Mouse (Mus musculus): ENCODE data around the gene Slc38a10. TPM values are rescaled to one million over a fixed set of nuclear protein-coding genes. Genes with fewer than 3 reads are reported as not detected.
A peak's percentile ranks its signal among the peaks of the same experiment; 100 is the strongest.

The Slc38a10 gene
- polyA plus RNA-seq, 1 experiment from 2014 or later, result 90.2 TPM

DNA sequence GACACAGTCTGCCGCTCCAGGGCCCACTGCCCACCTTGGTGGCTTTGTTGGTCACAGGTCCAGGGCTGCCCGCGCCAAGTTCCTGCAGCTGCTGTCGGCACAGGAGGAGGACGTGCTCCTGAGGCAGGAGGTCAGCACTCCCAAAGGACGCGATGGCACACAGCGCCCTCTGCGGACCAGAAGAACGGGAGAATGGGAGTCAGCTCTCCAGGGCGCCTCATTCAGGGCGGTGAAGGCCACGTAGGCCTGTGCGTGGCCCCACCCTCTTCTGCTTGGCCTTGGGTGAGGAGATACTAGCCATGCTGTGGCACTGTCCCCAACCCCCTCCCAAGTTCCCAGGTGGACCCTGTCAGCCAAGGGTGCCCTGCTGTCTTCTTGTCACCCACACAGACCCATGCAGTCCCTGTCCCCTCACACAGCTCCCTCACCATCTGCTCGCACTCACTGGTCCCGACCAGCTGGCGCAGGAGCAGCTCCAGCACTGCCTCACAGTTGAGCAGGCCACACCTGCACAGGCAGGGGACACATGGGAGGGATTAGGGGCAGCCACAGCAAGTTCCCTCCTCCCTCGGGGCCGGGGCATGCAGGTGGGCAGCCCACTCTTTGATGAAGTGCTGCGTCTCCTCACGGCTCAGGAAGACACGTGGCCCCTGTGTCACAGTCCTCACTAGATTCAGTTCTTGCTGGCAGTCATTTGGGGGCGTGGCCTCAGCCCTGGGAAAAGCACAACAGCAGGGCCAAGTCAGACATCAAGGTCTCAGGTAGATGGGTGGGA is 58.1 kb downstream of the Slc38a10 start:
- H3K27ac ChIP-seq (replicated peaks), result no peak overlapping the region
- no peak overlapping the region for H3K4me2 ChIP-seq (replicated peaks)
- no peak overlapping the region for H3K4me3 ChIP-seq (replicated peaks)
- H3K27me3 ChIP-seq, result no peaks in the 10 kb centered on the region
- H3K4me1 ChIP-seq, result peaks cover 8% of the 10 kb centered on the region
- no peaks in the 10 kb centered on the region for H3K9me3 ChIP-seq (replicated peaks)
- peak; percentile 31; the same call in 1 of the 2 replicates for ATAC-seq (ENCODE audit: insufficient number of reproducible peaks, low FRiP score, low TSS enrichment, low read depth)
- H3K9ac ChIP-seq, result no peak overlapping the region
- 77% methylated on average over 23 of the region's 23 CpGs for WGBS
- H3K36me3 ChIP-seq, result peaks cover 65% of the 10 kb centered on the region

DNA sequence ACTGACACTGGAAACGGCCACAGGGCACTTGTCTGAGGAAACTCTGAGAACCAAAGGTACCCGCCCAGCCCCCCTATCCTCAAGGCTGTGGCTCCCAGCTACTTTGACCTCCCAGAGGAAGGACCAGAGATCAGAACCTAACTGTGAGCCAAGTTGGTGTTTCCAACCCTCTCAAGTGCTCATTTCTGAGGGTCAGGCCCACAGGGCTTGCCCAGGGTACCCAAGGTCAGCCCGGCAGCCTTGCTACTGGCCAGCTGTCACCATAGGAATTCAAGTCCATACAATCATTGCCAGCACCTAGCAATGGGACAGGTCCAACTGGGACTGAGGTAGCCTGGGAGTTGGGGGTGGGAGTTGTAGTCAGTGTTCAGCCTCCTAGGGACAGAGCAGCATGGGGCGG is 60.5 kb downstream of the Slc38a10 start:
- Histone ChIP-seq H3K9me3 (replicated peaks) (no peaks in the 10 kb centered on the region), H3K4me3 (replicated peaks) (no peak overlapping the region), H3K4me1 (peaks cover 11% of the 10 kb centered on the region), H3K36me3 (peaks cover 56% of the 10 kb centered on the region), H3K9ac (no peak overlapping the region), H3K4me2 (replicated peaks) (no peak overlapping the region), H3K27ac (replicated peaks) (no peak overlapping the region), H3K27me3 (no peaks in the 10 kb centered on the region)
- WGBS, result 84% methylated on average over 4 of the region's 4 CpGs
- ATAC-seq (ENCODE audit: insufficient number of reproducible peaks, low FRiP score, low TSS enrichment, low read depth), result no peak

DNA sequence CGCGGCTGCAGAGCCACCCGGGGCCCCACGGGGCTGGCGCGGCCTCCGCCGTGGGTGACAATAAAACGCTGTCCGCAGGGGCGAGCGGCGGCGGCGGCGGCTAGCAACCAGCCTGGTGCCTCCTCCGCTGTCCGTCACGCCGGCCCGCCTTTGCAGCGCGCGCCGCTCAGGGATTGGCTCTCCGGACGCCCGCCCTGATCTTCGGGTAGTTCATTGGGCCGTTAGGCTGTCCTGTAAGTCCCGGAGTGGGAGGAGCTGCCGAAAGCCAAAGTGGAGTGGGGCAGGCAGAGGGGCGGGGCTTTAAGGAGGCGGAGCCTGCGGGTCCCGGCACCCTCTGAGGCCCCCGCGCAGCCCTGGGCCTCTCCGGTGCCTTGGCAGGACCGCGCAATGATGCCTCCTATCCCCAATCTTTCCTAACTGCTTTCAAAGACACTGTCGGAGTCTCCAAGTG is 64.4 kb downstream of the Slc38a10 start, which contains the start of gene Cep131:
Cep131 (minus strand) TSS at position 126 of the 451 bp plus-strand sequence.
- no peaks in the 10 kb centered on the region for H3K9me3 ChIP-seq (replicated peaks)
- ATAC-seq (ENCODE audit: insufficient number of reproducible peaks, low FRiP score, low TSS enrichment, low read depth), result peak; percentile 98
- H3K4me2 ChIP-seq (replicated peaks), result peak within 1 kb of the TSS; percentile 91
- peaks cover 18% of the 10 kb centered on the region for H3K4me1 ChIP-seq
- peak within 1 kb of the TSS; percentile 81 for H3K27ac ChIP-seq (replicated peaks)
- H3K36me3 ChIP-seq, result peaks cover 39% of the 10 kb centered on the region
- H3K4me3 ChIP-seq (replicated peaks), result peak within 1 kb of the TSS; percentile 86
- H3K9ac ChIP-seq, result peak within 1 kb of the TSS; percentile 95
- under 1% methylated on average over 42 of the region's 42 CpGs for WGBS
- no peaks in the 10 kb centered on the region for H3K27me3 ChIP-seq

DNA sequence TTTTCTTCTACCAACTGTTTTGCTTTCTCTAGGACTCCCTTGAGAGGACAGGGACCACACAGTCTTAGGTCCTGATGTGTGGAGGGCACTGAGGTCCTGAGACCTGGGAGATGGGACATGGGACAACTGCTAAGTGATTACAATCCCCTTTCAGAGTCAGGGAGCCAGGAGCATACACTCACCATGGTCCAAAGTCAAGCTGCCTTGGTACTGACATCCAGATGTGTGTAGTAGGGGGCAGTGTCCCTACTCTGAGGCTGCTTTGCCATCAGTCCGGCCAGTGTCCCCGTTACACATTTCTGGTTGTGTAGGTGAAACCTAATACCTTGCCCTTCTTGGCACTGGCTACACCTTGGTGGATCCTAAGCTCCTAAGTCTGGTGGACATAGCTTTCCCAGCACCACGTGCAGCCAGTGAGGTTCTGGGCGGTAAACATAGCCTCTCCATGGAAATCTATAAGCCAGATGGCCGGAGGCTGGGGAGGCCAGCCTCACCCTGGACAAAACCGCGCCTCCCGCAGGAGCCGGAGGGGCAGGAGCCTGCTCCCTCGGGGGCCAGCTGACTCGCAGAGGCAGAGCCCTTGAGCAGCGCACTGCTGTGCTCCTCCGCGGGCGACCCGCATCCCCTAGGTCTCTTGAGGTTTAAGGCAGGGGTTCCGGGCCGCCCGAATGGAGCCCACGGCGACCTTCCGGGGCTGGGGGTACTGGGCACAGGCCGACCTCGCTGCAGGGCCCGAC is 65.1 kb downstream of the Slc38a10 start:
- Histone ChIP-seq H3K4me3 (replicated peaks) (peak overlapping the region; percentile 86), H3K27ac (replicated peaks) (peak overlapping the region; percentile 75), H3K9me3 (replicated peaks) (no peaks in the 10 kb centered on the region), H3K36me3 (peaks cover 38% of the 10 kb centered on the region), H3K4me2 (replicated peaks) (peak overlapping the region; percentile 91), H3K27me3 (no peaks in the 10 kb centered on the region), H3K9ac (peak overlapping the region; percentile 95), H3K4me1 (peaks cover 18% of the 10 kb centered on the region)
- no peak for ATAC-seq (ENCODE audit: insufficient number of reproducible peaks, low FRiP score, low TSS enrichment, low read depth)
- WGBS, result 4% methylated on average over 25 of the region's 25 CpGs

DNA sequence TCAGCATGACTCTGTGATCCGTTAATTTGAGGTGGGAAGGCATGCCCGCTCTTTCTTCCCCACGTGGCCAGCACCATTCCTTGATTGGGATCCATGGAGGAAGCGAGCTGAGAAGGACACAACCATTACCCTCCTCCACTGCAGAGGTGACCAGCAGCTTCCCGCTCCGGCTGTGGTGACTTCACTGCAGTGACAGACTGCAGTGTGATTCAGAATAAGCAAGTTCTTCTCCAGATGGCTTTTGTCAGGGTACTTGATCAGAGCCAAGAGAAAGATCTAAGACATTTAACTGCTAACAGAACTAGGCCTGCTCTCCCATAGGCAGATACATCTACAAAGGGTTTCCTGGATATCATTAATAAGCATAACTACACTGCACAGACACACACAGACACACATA is 70.9 kb downstream of the Slc38a10 start:
- H3K4me2 ChIP-seq (replicated peaks), result no peak overlapping the region

DNA sequence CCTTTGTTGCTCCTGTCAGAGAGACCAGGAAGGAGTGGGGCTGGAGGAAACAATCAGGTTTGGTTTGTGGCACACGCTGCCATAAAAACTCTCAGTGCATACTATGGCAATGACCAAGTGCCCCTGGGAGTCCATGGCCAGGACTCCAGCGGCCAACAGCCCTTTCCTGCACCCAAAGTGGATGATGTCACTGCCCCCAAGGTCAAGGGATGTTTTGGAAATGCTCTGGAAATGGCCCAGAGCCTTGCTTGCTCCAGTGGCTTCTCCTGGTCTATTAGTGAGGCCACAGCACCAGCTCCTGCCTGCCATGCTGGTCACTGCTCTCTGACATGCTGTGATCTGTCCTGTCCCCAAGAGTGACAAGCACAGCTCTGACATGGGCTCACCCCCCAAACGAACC is 75.0 kb downstream of the Slc38a10 start:
- Histone ChIP-seq H3K4me3 (replicated peaks) (no peak overlapping the region), H3K4me2 (replicated peaks) (no peak overlapping the region), H3K36me3 (peaks cover 81% of the 10 kb centered on the region), H3K27ac (replicated peaks) (no peak overlapping the region), H3K4me1 (peaks cover 3% of the 10 kb centered on the region; the same call in 1 of the 2 replicates), H3K9ac (no peak overlapping the region), H3K27me3 (no peaks in the 10 kb centered on the region), H3K9me3 (replicated peaks) (no peaks in the 10 kb centered on the region)
- ATAC-seq (ENCODE audit: insufficient number of reproducible peaks, low FRiP score, low TSS enrichment, low read depth), result no peak
- 79% methylated on average over 3 of the region's 3 CpGs for WGBS

More for the DNA sequence above, 70.9 kb downstream of the Slc38a10 start:
- H3K9me3 ChIP-seq (replicated peaks), result no peaks in the 10 kb centered on the region
- 77% methylated on average over 6 of the region's 6 CpGs for WGBS
- no peaks in the 10 kb centered on the region for H3K27me3 ChIP-seq
- no peak overlapping the region for H3K4me3 ChIP-seq (replicated peaks)
- ATAC-seq (ENCODE audit: insufficient number of reproducible peaks, low FRiP score, low TSS enrichment, low read depth), result no peak
- peaks cover 5% of the 10 kb centered on the region; the same call in 1 of the 2 replicates for H3K4me1 ChIP-seq
- H3K27ac ChIP-seq (replicated peaks), result no peak overlapping the region
- no peak overlapping the region for H3K9ac ChIP-seq
- peaks cover 73% of the 10 kb centered on the region for H3K36me3 ChIP-seq

DNA sequence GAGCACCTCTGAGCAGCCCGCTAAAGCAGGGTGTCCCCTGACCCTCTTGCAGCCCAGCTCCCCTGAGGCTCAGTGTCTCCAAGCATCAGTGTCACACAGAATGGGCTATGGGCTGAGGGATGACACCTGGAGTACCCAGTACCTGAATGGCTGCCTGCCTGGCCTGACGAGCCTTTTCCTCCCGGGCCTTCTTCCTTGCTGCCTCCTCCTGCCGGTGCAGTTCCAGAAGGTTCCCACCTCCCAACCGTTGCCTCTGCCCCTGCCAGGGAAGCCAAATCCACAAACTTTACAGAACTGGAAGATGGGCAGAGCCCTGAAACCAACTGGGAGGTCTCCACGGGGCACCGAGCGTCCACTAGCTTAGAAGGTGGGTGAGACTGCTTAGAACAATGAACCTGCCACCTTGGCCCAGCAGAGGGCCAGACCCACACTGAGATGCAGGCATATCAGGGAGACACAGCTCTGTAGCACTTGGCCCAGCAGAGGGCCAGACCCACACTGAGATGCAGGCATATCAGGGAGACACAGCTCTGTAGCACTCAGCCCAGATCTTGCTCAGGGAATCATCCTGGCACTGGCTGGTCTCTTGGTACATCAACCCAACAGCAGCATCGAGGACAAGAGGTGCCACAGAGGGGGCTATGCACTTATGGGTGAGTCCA is 78.0 kb downstream of the Slc38a10 start:
- Histone ChIP-seq H3K27me3 (no peaks in the 10 kb centered on the region), H3K4me1 (peaks cover 3% of the 10 kb centered on the region; the same call in 1 of the 2 replicates), H3K9ac (no peak overlapping the region), H3K4me2 (replicated peaks) (no peak overlapping the region), H3K4me3 (replicated peaks) (no peak overlapping the region), H3K27ac (replicated peaks) (no peak overlapping the region), H3K36me3 (peaks cover 81% of the 10 kb centered on the region), H3K9me3 (replicated peaks) (no peaks in the 10 kb centered on the region)
- ATAC-seq (ENCODE audit: insufficient number of reproducible peaks, low FRiP score, low TSS enrichment, low read depth), result no peak
- 88% methylated on average over 9 of the region's 9 CpGs for WGBS

DNA sequence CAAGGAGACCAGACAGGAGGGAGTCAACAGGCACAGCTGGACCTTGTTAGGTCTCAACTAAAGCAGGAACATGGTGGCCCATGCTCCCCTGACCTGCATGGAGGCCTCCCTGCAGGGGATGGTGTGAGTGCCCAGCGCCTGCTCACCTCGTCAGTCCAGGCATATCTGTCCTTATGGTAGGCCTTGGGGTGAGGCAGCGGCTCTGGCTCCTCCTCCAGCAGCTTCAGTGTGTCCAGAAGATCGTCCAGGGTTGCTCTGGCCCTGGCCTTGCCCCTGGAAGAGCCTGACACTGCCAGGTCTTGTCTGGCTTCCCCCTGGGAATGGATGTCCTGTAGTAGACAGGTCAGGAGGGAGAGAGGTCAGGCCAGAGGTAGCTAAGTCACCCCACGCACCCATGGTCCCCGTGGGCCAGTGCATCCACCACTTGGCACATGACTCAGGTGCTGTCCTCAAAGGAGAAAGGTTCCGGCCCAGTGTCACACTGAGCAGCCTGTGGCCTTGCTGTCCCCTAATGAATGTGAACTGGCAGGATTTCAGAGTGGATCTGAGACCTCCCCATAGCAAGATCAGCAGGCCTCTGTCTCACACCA is 79.3 kb downstream of the Slc38a10 start:
- peaks cover 3% of the 10 kb centered on the region; the same call in 1 of the 2 replicates for H3K4me1 ChIP-seq
- H3K27me3 ChIP-seq, result no peaks in the 10 kb centered on the region
- no peak overlapping the region for H3K4me3 ChIP-seq (replicated peaks)
- H3K4me2 ChIP-seq (replicated peaks), result no peak overlapping the region
- peaks cover 89% of the 10 kb centered on the region for H3K36me3 ChIP-seq
- no peak overlapping the region for H3K9ac ChIP-seq
- no peak for ATAC-seq (ENCODE audit: insufficient number of reproducible peaks, low FRiP score, low TSS enrichment, low read depth)
- H3K9me3 ChIP-seq (replicated peaks), result no peaks in the 10 kb centered on the region
- WGBS, result 65% methylated on average over 7 of the region's 7 CpGs
- no peak overlapping the region for H3K27ac ChIP-seq (replicated peaks)

DNA sequence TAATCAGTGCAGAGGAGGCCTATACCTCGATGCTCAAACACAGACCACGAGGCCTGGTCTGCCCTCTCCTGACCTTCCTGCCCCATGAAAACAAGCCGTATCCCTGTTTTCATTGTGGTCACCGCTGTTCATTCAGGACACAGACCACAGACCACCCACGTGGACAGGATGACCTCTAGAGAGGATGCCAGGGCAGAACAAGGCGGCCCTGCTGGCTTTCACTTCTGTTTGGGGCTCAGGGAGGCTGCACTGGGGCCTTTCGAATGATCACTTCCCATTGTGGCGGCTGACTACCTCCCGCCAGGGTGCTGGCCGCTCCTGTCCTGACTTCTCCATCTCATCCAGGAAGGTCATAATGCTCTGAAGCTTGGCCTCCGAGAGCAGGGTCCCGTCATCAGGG is 80.1 kb downstream of the Slc38a10 start:
- no peak for ATAC-seq (ENCODE audit: insufficient number of reproducible peaks, low FRiP score, low TSS enrichment, low read depth)
- H3K36me3 ChIP-seq, result peaks cover 88% of the 10 kb centered on the region

DNA sequence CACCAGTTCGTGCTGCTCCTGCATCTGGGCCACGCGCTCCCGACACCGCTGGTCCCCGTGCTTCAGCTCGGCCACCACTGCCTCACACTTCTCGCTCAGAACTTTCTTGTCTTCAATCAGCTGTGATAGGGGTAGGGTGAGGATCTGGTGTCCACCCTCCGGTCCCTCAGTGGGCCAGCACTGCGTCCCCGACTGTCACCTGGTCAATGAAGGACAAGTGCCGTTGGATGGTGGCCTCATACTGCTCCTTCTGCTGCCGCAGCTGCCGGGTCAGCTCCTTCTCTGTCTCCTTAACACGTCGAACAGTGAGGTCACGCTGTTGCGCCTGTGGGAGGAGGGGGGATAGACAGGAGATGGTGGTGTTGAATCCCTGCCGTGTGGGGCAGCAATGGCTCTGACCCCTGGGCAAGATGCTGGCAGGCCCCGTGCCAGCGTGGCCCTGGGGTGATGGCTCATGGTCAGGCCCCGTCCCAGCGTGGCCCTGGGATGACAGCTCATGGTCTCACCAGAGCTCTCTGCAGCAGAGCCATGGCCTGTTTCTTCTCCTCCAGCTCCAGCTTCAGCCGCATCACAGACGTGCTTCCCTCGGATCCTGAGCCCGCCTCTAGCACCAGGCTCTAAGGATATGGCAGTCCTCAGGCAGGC is 80.7 kb downstream of the Slc38a10 start:
- Histone ChIP-seq H3K4me1 (peaks cover 4% of the 10 kb centered on the region; the same call in 1 of the 2 replicates), H3K4me3 (replicated peaks) (no peak overlapping the region), H3K4me2 (replicated peaks) (no peak overlapping the region), H3K36me3 (peaks cover 88% of the 10 kb centered on the region), H3K27ac (replicated peaks) (no peak overlapping the region), H3K9ac (no peak overlapping the region), H3K27me3 (no peaks in the 10 kb centered on the region), H3K9me3 (replicated peaks) (no peaks in the 10 kb centered on the region)
- no peak for ATAC-seq (ENCODE audit: insufficient number of reproducible peaks, low FRiP score, low TSS enrichment, low read depth)
- WGBS, result 87% methylated on average over 27 of the region's 27 CpGs

More for the DNA sequence above, 80.1 kb downstream of the Slc38a10 start:
- Histone ChIP-seq H3K27me3 (no peaks in the 10 kb centered on the region), H3K4me3 (replicated peaks) (no peak overlapping the region), H3K9ac (no peak overlapping the region), H3K27ac (replicated peaks) (no peak overlapping the region), H3K4me2 (replicated peaks) (no peak overlapping the region), H3K9me3 (replicated peaks) (no peaks in the 10 kb centered on the region), H3K4me1 (peaks cover 3% of the 10 kb centered on the region; the same call in 1 of the 2 replicates)
- 50% methylated on average over 12 of the region's 12 CpGs for WGBS

Data from embryonic facial prominence, embryonic 15.5 days (tissue).